ENCODE assay signal across 25 mouse cellular contexts in genomic region chrX:158544021-158544420, GRCm38 (mm10).
DNase-seq lines count a peak whose midpoint lies in the region; ATAC-seq and TF ChIP-seq lines count a peak whose summit lies in the region.
"Had no signal": no experiment of that assay in that cellular context is flagged by ENCODE, and none has a peak within 500 bp of the region (broad histone marks: within the 10 kb centered on the region; RNA-seq: fewer than 3 reads in every experiment).

No protein-coding gene starts in this region.

- no peaks in the 10 kb centered on the region for H3K36me3 ChIP-seq in neural tube, embryonic 15.5 days
- H3K36me3 ChIP-seq: heart, embryonic 13.5 days; limb, embryonic 13.5 days; liver, embryonic 12.5 days; midbrain, embryonic 10.5 days; neural tube, embryonic 13.5 days had no signal

- no peaks in the 10 kb centered on the region for H3K27me3 ChIP-seq in neural tube, embryonic 15.5 days (replicated peaks)
- H3K27me3 ChIP-seq: heart, embryonic 13.5 days; limb, embryonic 13.5 days; liver, embryonic 12.5 days; neural tube, embryonic 13.5 days had no signal

- peak overlapping the region; percentile 80 for H3K27ac ChIP-seq in layer of hippocampus, adult 2 months
- H3K27ac ChIP-seq in neural tube, embryonic 15.5 days (replicated peaks) = no peak overlapping the region
- H3K27ac ChIP-seq: heart, adult 2 months; heart, embryonic 13.5 days; hindbrain, postnatal 0 days; limb, embryonic 13.5 days; liver, embryonic 12.5 days; midbrain, embryonic 10.5 days; neural tube, embryonic 13.5 days had no signal

- H3K9me3 ChIP-seq in neural tube, embryonic 15.5 days (replicated peaks) = no peaks in the 10 kb centered on the region
- H3K9me3 ChIP-seq: heart, embryonic 13.5 days; limb, embryonic 13.5 days; liver, embryonic 12.5 days; midbrain, embryonic 10.5 days; neural tube, embryonic 13.5 days had no signal

- TF ChIP-seq CTCF in layer of hippocampus, adult 2 months (conservative IDR thresholded peaks at IDR 0.05) = no peak

- H3K4me1 ChIP-seq in neural tube, embryonic 15.5 days = no peaks in the 10 kb centered on the region
- H3K4me1 ChIP-seq: heart, embryonic 13.5 days; limb, embryonic 13.5 days; liver, embryonic 12.5 days; midbrain, embryonic 10.5 days; neural tube, embryonic 13.5 days had no signal

- H3K4me2 ChIP-seq in neural tube, embryonic 15.5 days = no peak overlapping the region
- H3K4me2 ChIP-seq: heart, embryonic 13.5 days; limb, embryonic 13.5 days; liver, embryonic 12.5 days; neural tube, embryonic 13.5 days had no signal

- intact Hi-C loops in left cerebral cortex, postnatal 25 days (cut with DNase I) = loop anchor here (10.0 kb wide), 2 partner anchors 149 to 499 kb away; partner anchors contain the start of gene Cnksr2

- H3K4me3 ChIP-seq in layer of hippocampus, adult 2 months = no peak overlapping the region
- H3K4me3 ChIP-seq in neural tube, embryonic 15.5 days (replicated peaks) = no peak overlapping the region
- H3K4me3 ChIP-seq: heart, adult 2 months; heart, embryonic 13.5 days; limb, embryonic 13.5 days; liver, embryonic 12.5 days; midbrain, embryonic 10.5 days; myocyte; neural tube, embryonic 13.5 days had no signal

- DNase-seq in layer of hippocampus, adult 18-20 months (ENCODE audit: low spot score in 2 of 2) = peak; percentile 40 to 74
- DNase-seq in layer of hippocampus, postnatal 25 days (ENCODE audit: extremely low spot score in 1 of 2, low spot score in 1 of 2) = no peak
- peak; percentile 58 for DNase-seq in Muller cell, postnatal 12 days (ENCODE audit: inconsistent ontology term)
- peak; percentile 32 to 56 for DNase-seq in layer of hippocampus, adult 2 months (ENCODE audit: low spot score in 2 of 2)
- DNase-seq in left cerebral cortex, postnatal 25 days (ENCODE audit: low spot score in 2 of 2) = peak; percentile 3 to 68
- DNase-seq in cerebellum, adult 18-20 months = no peak
- DNase-seq in ovary, adult 18-20 months (ENCODE audit: low spot score) = no peak
- DNase-seq: gastrocnemius, postnatal 36 days; heart, adult 2 months; heart, postnatal 14 days; lung, adult 18-20 months; lung, postnatal 10 days; thymus, postnatal 36 days had no signal

- WGBS in neural tube, embryonic 15.5 days = 58% methylated on average over 4 of the region's 4 CpGs

- no peak overlapping the region for H3K9ac ChIP-seq in neural tube, embryonic 15.5 days (replicated peaks)
- H3K9ac ChIP-seq: heart, embryonic 13.5 days; limb, embryonic 13.5 days; liver, embryonic 12.5 days; neural tube, embryonic 13.5 days had no signal

- no peak for ATAC-seq in neural tube, embryonic 15.5 days (ENCODE audit: low FRiP score)
- ATAC-seq: forebrain, embryonic 14.5 days; hindbrain, postnatal 0 days; intestine, postnatal 0 days; liver, embryonic 12.5 days; midbrain, embryonic 16.5 days; Patski had no signal

Comparison
In these comparisons a context has a peak if more than half of its experiments do, and no peak if none do; other contexts are left out.
1. DNase-seq: peak in layer of hippocampus, adult 18-20 months (2 of 2), Muller cell, postnatal 12 days (single experiment), layer of hippocampus, adult 2 months (2 of 2) and left cerebral cortex, postnatal 25 days (2 of 2); none in layer of hippocampus, postnatal 25 days (0 of 2), cerebellum, adult 18-20 months (0 of 2) and ovary, adult 18-20 months (single experiment).